Mouse (Mus musculus) neural tube, embryonic 12.5 days (tissue): ENCODE results near the gene Rbm38. TPM values are rescaled to one million over a fixed set of nuclear protein-coding genes. Genes with fewer than 3 reads are reported as not detected.

Experiments
- ATAC-seq: fragments of 200-750 bp; cut with Nextera tagmentation; 2 replicates; pipeline ENCODE4 v1.8.0; 2017; ENCODE audit warnings: low read depth, mild to moderate bottlenecking, moderate TSS enrichment, moderate library complexity; ENCODE audit not compliant: low FRiP score
- H3K27ac ChIP-seq: fragments of 300-500 bp; sonication (generic); 2 replicates; pipeline ENCODE4 v1.5.1; 2016
- H3K27me3 ChIP-seq: fragments of 300-500 bp; sonication (generic); replicated peaks from 2 replicates; pipeline ENCODE4 v1.6.1; 2016; ENCODE audit warnings: mild to moderate bottlenecking
- H3K36me3 ChIP-seq: fragments of 300-500 bp; sonication (generic); 2 replicates; pipeline ENCODE4 v1.6.1; 2016; ENCODE audit warnings: mild to moderate bottlenecking
- H3K4me1 ChIP-seq: fragments of 300-500 bp; sonication (generic); 2 replicates; pipeline ENCODE4 v1.6.1; 2016
- H3K4me2 ChIP-seq: fragments of 300-500 bp; sonication (generic); replicated peaks from 2 replicates; pipeline ENCODE4 v1.6.1; 2016; ENCODE audit warnings: mild to moderate bottlenecking
- H3K4me3 ChIP-seq: fragments of 300-500 bp; sonication (generic); 2 replicates; pipeline ENCODE4 v1.5.1; 2016
- H3K9ac ChIP-seq: fragments of 300-500 bp; sonication (generic); 2 replicates; pipeline ENCODE4 v1.6.1; 2016; ENCODE audit warnings: mild to moderate bottlenecking
- H3K9me3 ChIP-seq: fragments of 300-500 bp; sonication (generic); 2 replicates; pipeline ENCODE4 v1.6.1; 2016; ENCODE audit warnings: mild to moderate bottlenecking
- WGBS: fragments of 180-500 bp; shearing (Covaris S2); methylation state at CpG from one replicate; pipeline ENCODE4 v1.1.7; 2016; 5-methylcytosine and 5-hydroxymethylcytosine counted together
- polyA plus RNA-seq: library from polyadenylated mRNA; unstranded; fragments of >200 nt; fragmentation: Nextera tagmentation; extraction: Ambion mirVana; gene quantifications from 2 replicates; pipeline ENCODE4 v1.2.1, GENCODE M21; 2016

The Rbm38 gene
- polyA plus RNA-seq, 1 experiment from 2014 or later, result 48.2 TPM

DNA sequence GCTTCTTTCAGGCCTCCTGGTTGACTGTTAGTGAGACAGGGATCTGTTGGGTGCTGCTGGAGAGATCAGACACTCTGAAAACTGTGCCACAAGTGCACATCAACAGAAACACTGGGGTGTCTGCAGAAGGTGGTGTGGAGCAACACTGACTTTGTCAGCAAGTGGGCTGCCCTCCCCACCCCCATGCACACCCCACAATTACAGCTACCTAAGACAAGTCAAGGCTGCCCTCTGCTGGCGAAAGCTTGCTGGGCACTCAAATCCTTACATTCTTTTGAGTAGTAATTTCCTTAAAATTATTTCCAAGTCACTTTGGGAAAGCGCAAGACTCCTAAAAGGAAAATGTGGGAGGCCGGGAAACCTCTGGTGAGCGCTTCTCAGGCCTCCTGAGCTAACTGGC is 24.1 kb upstream of the Rbm38 start:
- Histone ChIP-seq H3K4me1 (peaks cover 8% of the 10 kb centered on the region), H3K4me2 (no peak overlapping the region), H3K36me3 (no peaks in the 10 kb centered on the region), H3K27me3 (0 out of 2 replicates have a peak, but pooled peaks cover 2% of the 10 kb centered on the region), H3K27ac (no peak overlapping the region), H3K4me3 (no peak overlapping the region), H3K9ac (no peak overlapping the region), H3K9me3 (no peaks in the 10 kb centered on the region)
- 25% methylated on average over 4 of the region's 4 CpGs for WGBS
- ATAC-seq, result no peak

GRCm38 (mm10) chr2:172997748-172998147 is 22.6 kb upstream of the Rbm38 start:
- H3K4me3 ChIP-seq, result no peak overlapping the region
- no peak for ATAC-seq
- H3K4me2 ChIP-seq, result no peak overlapping the region
- H3K36me3 ChIP-seq, result peaks cover 6% of the 10 kb centered on the region
- H3K27ac ChIP-seq, result no peak overlapping the region
- H3K4me1 ChIP-seq, result peaks cover 16% of the 10 kb centered on the region
- H3K9ac ChIP-seq, result no peak overlapping the region
- no peaks in the 10 kb centered on the region for H3K9me3 ChIP-seq
- 71% methylated on average over 11 of the region's 11 CpGs for WGBS
- H3K27me3 ChIP-seq, result 0 out of 2 replicates have a peak, but pooled peaks cover 2% of the 10 kb centered on the region

GRCm38 (mm10) chr2:172998478-172998877 is 21.8 kb upstream of the Rbm38 start:
- no peak for ATAC-seq
- Histone ChIP-seq H3K9ac (no peak overlapping the region), H3K4me3 (no peak overlapping the region), H3K27ac (no peak overlapping the region), H3K4me1 (peaks cover 16% of the 10 kb centered on the region), H3K27me3 (0 out of 2 replicates have a peak, but pooled peaks cover 2% of the 10 kb centered on the region), H3K36me3 (peaks cover 14% of the 10 kb centered on the region), H3K9me3 (no peaks in the 10 kb centered on the region), H3K4me2 (no peak overlapping the region)
- whole genome bisulfite sequencing, result 69% methylated on average over 7 of the region's 7 CpGs

DNA sequence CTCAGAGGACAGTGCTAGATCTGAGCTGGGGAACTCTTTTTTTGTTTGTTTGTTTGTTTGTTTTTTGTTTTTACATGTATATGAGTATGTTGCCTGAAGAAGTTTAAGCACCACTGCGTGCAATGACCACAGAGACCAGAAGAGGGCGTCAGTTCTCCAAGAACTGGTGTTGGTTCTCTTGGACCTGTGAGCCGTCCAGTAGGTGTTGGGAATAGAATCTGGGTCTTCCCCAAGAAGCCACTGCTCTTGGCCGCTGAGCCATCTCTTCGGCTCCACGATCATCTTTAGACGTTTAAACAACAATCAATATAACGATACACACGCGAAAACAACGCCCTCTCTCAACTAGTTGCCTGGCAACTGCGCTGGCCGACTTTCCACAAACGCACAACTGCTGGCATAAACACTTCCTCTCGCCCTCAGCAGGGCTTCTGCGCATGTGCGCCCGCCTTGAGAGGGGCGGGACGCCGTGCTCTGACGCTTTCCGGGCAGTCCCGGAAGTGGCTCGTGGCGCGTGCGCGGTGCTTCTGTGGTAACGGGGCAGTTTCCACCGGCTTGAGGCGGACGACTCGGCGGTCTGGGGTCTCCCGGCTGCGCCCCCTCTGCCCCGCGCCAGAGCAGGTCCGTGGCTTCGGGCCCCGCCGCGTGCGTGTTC is 20.5 kb upstream of the Rbm38 start, which contains the start of gene Rae1:
Gene Rae1 (plus strand): TSS at position 488 of the 655 bp plus-strand sequence.
- WGBS, result under 1% methylated on average over 45 of the region's 45 CpGs
- peak; percentile 96 for ATAC-seq
- no peaks in the 10 kb centered on the region for H3K9me3 ChIP-seq

DNA sequence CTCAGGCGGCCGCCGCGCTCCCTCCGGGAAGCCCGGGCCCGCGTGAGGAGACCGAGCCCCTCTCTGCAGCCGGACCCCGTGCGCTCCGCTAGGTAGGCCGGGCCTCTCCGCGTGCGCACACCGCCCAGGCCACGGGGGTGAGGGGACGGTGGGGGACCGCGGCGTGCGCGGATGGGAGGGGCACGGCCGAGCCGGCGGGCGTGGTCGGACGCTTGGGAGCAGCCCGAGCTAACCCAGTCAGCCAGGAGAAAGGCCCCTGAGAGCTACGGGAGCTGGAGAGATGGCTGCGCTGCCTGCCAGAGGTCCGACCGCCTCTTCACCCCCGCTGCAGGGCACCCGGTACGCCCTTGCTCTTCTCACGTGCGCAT is 20.0 kb upstream of the Rbm38 start:
- peak overlapping the region; percentile 83 for H3K27ac ChIP-seq
- ATAC-seq, result peak; percentile 87
- H3K4me1 ChIP-seq, result peaks cover 16% of the 10 kb centered on the region
- no peaks in the 10 kb centered on the region for H3K9me3 ChIP-seq
- H3K9ac ChIP-seq, result peak overlapping the region; percentile 97
- under 1% methylated on average over 42 of the region's 42 CpGs for WGBS
- peak overlapping the region; percentile 96 for H3K4me3 ChIP-seq
- peak overlapping the region; percentile 77 for H3K4me2 ChIP-seq
- peaks cover 32% of the 10 kb centered on the region for H3K36me3 ChIP-seq
- 0 out of 2 replicates have a peak, but pooled peaks cover 2% of the 10 kb centered on the region for H3K27me3 ChIP-seq

More for the DNA sequence above, 20.5 kb upstream of the Rbm38 start, which contains the start of gene Rae1:
- Histone ChIP-seq H3K4me2 (peak within 1 kb of the TSS; percentile 77), H3K4me1 (peaks cover 16% of the 10 kb centered on the region), H3K27me3 (0 out of 2 replicates have a peak, but pooled peaks cover 2% of the 10 kb centered on the region), H3K4me3 (peak within 1 kb of the TSS; percentile 96), H3K9ac (peak within 1 kb of the TSS; percentile 97), H3K36me3 (peaks cover 26% of the 10 kb centered on the region), H3K27ac (peak within 1 kb of the TSS; percentile 83)

- Histone ChIP-seq H3K27me3 (0 out of 2 replicates have a peak, but pooled peaks cover 2% of the 10 kb centered on the region), H3K4me2 (peak overlapping the region; percentile 77), H3K4me1 (peaks cover 16% of the 10 kb centered on the region), H3K27ac (no peak overlapping the region), H3K36me3 (peaks cover 35% of the 10 kb centered on the region), H3K9me3 (no peaks in the 10 kb centered on the region), H3K9ac (peak overlapping the region; percentile 97), H3K4me3 (peak overlapping the region; percentile 96)
- WGBS, result 14% methylated on average over 8 of the region's 8 CpGs
- ATAC-seq, result no peak
These were observed 19.4 kb upstream of the Rbm38 start for GRCm38 (mm10) chr2:173000921-173001320.

DNA sequence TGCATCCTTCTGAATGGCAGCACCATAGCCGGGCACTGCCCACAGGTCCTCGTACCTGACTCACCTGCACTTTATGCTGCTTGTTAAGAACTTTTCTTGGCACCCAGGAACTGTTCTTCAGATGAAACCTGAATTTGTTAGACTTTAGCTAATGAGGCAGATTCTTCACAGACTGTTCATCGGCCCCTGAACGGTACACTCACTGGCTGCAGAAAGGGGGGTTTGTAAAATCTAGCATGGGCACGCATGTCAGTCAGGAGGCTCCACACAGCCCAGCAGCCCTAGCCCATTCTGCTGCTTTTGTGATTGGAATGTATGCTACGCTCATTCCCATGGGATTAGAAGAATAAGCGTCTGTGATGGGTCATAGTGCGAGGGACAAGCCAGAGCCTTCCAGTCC is 16.6 kb upstream of the Rbm38 start:
- no peak overlapping the region for H3K4me3 ChIP-seq
- ATAC-seq, result no peak
- no peak overlapping the region for H3K27ac ChIP-seq
- peaks cover 61% of the 10 kb centered on the region for H3K36me3 ChIP-seq
- no peaks in the 10 kb centered on the region for H3K27me3 ChIP-seq
- peaks cover 16% of the 10 kb centered on the region for H3K4me1 ChIP-seq
- no peaks in the 10 kb centered on the region for H3K9me3 ChIP-seq
- H3K4me2 ChIP-seq, result no peak overlapping the region
- H3K9ac ChIP-seq, result no peak overlapping the region
- WGBS, result 94% methylated on average over 8 of the region's 8 CpGs

DNA sequence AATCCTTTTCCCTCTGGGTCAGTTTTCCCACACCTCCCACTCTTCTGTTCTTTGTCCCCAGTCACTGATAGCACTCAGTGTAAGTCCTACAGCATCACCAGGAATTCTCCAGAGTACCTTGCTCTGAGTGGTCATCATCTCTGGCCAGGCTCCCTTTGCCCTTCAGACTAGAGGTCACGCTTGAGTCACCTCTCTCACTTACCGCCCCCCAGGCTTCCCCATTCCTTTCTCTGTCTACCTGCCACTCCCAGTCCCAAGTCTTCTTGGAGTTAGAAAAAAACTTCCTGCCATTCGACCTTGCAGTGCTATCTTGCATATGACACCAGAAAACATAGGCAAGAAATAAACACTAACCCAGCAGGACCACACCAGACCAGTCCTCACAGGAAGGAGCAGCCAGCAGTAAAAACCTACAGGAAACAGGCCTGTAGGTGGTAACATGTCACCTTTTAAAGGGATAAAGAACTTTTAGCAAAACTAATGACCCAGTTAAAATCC is 10.0 kb upstream of the Rbm38 start:
- 81% methylated on average over 3 of the region's 3 CpGs for WGBS
- no peaks in the 10 kb centered on the region for H3K4me1 ChIP-seq
- H3K27ac ChIP-seq, result no peak overlapping the region
- ATAC-seq, result no peak
- no peak overlapping the region for H3K9ac ChIP-seq
- H3K27me3 ChIP-seq, result no peaks in the 10 kb centered on the region
- no peaks in the 10 kb centered on the region for H3K9me3 ChIP-seq
- no peak overlapping the region for H3K4me2 ChIP-seq
- no peak overlapping the region for H3K4me3 ChIP-seq
- H3K36me3 ChIP-seq, result peaks cover 94% of the 10 kb centered on the region

DNA sequence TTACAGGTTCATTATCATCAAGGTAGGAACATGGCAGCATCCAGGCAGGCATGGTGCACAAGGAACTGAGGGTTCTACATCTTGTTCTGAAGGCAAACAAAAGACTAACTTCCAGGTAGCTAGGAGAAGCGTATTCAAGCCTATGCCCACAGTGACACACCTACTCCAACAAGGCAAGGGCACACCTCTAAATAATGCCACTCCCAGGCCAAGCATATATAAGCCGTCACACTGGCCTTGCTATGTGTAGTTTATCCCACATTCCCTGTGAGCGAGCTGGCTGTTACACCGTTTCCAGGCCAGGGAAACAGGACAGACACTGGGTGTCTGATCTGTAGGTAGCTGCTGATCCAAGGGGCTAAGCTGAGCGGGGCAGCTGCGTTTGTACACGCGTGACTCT is 8.9 kb upstream of the Rbm38 start:
- no peak overlapping the region for H3K9ac ChIP-seq
- H3K36me3 ChIP-seq, result peaks cover 98% of the 10 kb centered on the region
- H3K4me1 ChIP-seq, result no peaks in the 10 kb centered on the region
- no peak for ATAC-seq
- no peak overlapping the region for H3K4me3 ChIP-seq
- WGBS, result 96% methylated on average over 8 of the region's 8 CpGs
- H3K9me3 ChIP-seq, result no peaks in the 10 kb centered on the region
- H3K27me3 ChIP-seq, result no peaks in the 10 kb centered on the region
- H3K4me2 ChIP-seq, result no peak overlapping the region
- H3K27ac ChIP-seq, result no peak overlapping the region

GRCm38 (mm10) chr2:173014741-173015287 is 5.5 kb upstream of the Rbm38 start:
- 0 out of 2 replicates have a peak, but pooled peaks cover 6% of the 10 kb centered on the region for H3K4me1 ChIP-seq
- H3K9me3 ChIP-seq, result no peaks in the 10 kb centered on the region
- H3K4me2 ChIP-seq, result no peak overlapping the region
- no peak overlapping the region for H3K9ac ChIP-seq
- 83% methylated on average over 7 of the region's 7 CpGs for WGBS
- H3K36me3 ChIP-seq, result peaks cover 65% of the 10 kb centered on the region
- H3K4me3 ChIP-seq, result no peak overlapping the region
- no peak overlapping the region for H3K27ac ChIP-seq
- ATAC-seq, result no peak
- H3K27me3 ChIP-seq, result peaks cover 10% of the 10 kb centered on the region; the same call in 1 of the 2 replicates

DNA sequence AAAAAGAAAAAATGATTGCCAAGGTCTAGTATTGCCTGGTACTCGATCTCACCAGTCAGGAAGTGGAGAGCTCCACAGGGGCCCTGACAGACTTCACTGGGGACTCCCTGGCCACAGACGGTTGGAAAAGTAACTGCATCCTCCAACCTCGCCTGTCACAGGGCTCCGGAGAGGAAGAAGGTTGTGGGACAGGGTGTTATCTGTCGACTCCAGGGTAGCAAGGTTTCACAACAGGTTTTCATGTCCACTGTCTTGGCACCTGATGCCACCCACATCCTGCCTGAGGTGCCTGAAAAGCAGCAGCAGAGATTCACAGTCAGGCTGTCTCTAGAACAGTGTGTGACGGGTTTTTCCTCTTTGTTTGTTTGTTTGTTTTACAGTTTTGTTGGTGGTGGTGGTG is 2.4 kb upstream of the Rbm38 start:
- Histone ChIP-seq H3K36me3 (peaks cover 33% of the 10 kb centered on the region), H3K4me3 (no peak overlapping the region), H3K4me1 (peaks cover 21% of the 10 kb centered on the region), H3K27ac (no peak overlapping the region), H3K27me3 (peaks cover 19% of the 10 kb centered on the region), H3K4me2 (no peak overlapping the region), H3K9me3 (no peaks in the 10 kb centered on the region), H3K9ac (no peak overlapping the region)
- 49% methylated on average over 6 of the region's 6 CpGs for WGBS
- no peak for ATAC-seq

GRCm38 (mm10) chr2:173018618-173019017 is 1.7 kb upstream of the Rbm38 start:
- peaks cover 27% of the 10 kb centered on the region for H3K36me3 ChIP-seq
- H3K4me2 ChIP-seq, result no peak overlapping the region
- ATAC-seq, result no peak
- peaks cover 28% of the 10 kb centered on the region for H3K4me1 ChIP-seq
- peaks cover 19% of the 10 kb centered on the region for H3K27me3 ChIP-seq
- no peak overlapping the region for H3K27ac ChIP-seq
- H3K4me3 ChIP-seq, result no peak overlapping the region
- no peak overlapping the region for H3K9ac ChIP-seq
- 14% methylated on average over 8 of the region's 8 CpGs for WGBS
- H3K9me3 ChIP-seq, result no peaks in the 10 kb centered on the region
